Mouse (Mus musculus): ENCODE data around the gene Lbhd1. TPM values are rescaled to one million over a fixed set of nuclear protein-coding genes. Genes with fewer than 3 reads are reported as not detected.
A peak's percentile ranks its signal among the peaks of the same experiment; 100 is the strongest.

Lbhd1 gene
- polyA plus RNA-seq, 1 experiment, result 13.4 TPM

DNA sequence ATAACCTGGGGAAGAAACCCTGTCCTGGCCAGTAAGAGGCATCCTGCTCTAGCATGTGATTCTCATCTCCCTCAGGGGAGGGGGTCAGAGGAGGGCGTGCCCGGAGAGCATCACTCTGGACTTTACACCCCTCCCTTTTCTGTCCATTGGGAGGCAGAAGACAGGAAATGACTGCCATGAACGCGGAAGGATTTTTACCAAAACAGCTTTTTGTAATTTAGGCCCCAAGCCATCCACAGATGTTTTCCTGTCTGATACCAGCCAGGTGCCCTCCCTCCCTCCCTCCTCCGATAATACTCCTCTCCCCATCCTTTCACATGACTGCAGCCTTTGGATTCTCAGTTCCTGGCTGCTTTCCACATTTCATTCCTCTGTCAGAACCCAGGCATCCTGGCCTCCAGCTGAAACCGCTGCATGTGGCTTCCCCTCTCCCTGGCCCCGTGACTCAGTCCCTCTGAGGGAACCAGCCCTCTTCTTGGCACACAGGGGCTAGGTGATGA is 33.1 kb upstream of the Lbhd1 start, which contains the start of gene Lrrn4cl:
Gene Lrrn4cl, plus strand, starts transcription at position 367 of the 500 bp plus-strand sequence.
- Histone ChIP-seq H3K4me3 (ENCODE audit: low read depth, low read length) (peak within 1 kb of the TSS; percentile 62), H3K36me3 (ENCODE audit: control insufficient read depth, insufficient read depth, low read length, poor library complexity, severe bottlenecking) (peaks cover 7% of the 10 kb centered on the region), H3K9ac (ENCODE audit: low read depth, poor library complexity, severe bottlenecking) (peak within 1 kb of the TSS; percentile 66), H3K9me3 (replicated peaks; ENCODE audit: control insufficient read depth, insufficient read depth, low read length, poor library complexity, severe bottlenecking) (no peaks in the 10 kb centered on the region), H3K27me3 (ENCODE audit: control insufficient read depth, insufficient read depth, low read length, poor library complexity, severe bottlenecking) (no peaks in the 10 kb centered on the region), H3K4me1 (ENCODE audit: control insufficient read depth, insufficient read depth, low read length) (peaks cover 2% of the 10 kb centered on the region), H3K27ac (ENCODE audit: insufficient read depth, low read length) (peak within 1 kb of the TSS; percentile 58)
- TF ChIP-seq POLR2A (IDR thresholded peaks at IDR 0.05; ENCODE audit: insufficient read depth, low read length) (peak; percentile 9), EP300 (IDR thresholded peaks at IDR 0.05; ENCODE audit: insufficient read depth, low read depth, low read length) (no peak)

DNA sequence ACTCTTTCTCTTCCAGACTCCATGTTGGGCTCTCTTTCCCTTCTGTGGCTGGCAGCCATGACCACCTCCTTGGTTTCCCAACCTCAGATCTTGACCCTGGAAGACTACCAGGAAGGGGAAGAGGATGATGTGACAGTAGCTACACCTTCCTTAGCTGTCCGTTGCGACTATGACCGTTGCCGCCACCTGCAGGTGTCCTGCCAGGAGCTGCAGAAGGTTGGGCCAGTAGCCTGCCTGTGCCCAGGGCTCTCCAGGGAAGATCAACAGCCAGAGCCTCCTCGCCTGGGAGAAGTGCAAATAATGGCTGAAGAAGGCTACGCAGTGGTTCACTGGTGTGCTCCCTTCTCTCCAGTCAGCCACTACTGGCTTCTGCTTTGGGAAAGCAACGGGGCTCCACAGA is 31.9 kb upstream of the Lbhd1 start:
- Histone ChIP-seq H3K9ac (ENCODE audit: low read depth, poor library complexity, severe bottlenecking) (0 out of 2 replicates have a peak overlapping the region, but pooled peaks have one; percentile 9), H3K27ac (ENCODE audit: insufficient read depth, low read length) (no peak overlapping the region), H3K27me3 (ENCODE audit: control insufficient read depth, insufficient read depth, low read length, poor library complexity, severe bottlenecking) (no peaks in the 10 kb centered on the region), H3K4me1 (ENCODE audit: control insufficient read depth, insufficient read depth, low read length) (peaks cover 2% of the 10 kb centered on the region), H3K36me3 (ENCODE audit: control insufficient read depth, insufficient read depth, low read length, poor library complexity, severe bottlenecking) (peaks cover 2% of the 10 kb centered on the region), H3K4me3 (ENCODE audit: low read depth, low read length) (peak overlapping the region; percentile 46), H3K9me3 (replicated peaks; ENCODE audit: control insufficient read depth, insufficient read depth, low read length, poor library complexity, severe bottlenecking) (no peaks in the 10 kb centered on the region)
- TF ChIP-seq POLR2A (IDR thresholded peaks at IDR 0.05; ENCODE audit: insufficient read depth, low read length) (no peak), EP300 (IDR thresholded peaks at IDR 0.05; ENCODE audit: insufficient read depth, low read depth, low read length) (no peak), CTCF (IDR thresholded peaks at IDR 0.05; ENCODE audit: low read depth, low read length) (peak; percentile 47)

GRCm38 (mm10) chr19:8852236-8852928 is 31.1 kb upstream of the Lbhd1 start:
- H3K9me3 ChIP-seq (replicated peaks; ENCODE audit: control insufficient read depth, insufficient read depth, low read length, poor library complexity, severe bottlenecking), result no peaks in the 10 kb centered on the region
- H3K9ac ChIP-seq (ENCODE audit: low read depth, poor library complexity, severe bottlenecking), result 0 out of 2 replicates have a peak overlapping the region, but pooled peaks have one; percentile 9
- no peaks in the 10 kb centered on the region for H3K27me3 ChIP-seq (ENCODE audit: control insufficient read depth, insufficient read depth, low read length, poor library complexity, severe bottlenecking)
- peak overlapping the region; percentile 46 for H3K4me3 ChIP-seq (ENCODE audit: low read depth, low read length)
- peaks cover 2% of the 10 kb centered on the region for H3K4me1 ChIP-seq (ENCODE audit: control insufficient read depth, insufficient read depth, low read length)
- TF ChIP-seq CTCF (IDR thresholded peaks at IDR 0.05; ENCODE audit: low read depth, low read length), result no peak
- no peak for TF ChIP-seq POLR2A (IDR thresholded peaks at IDR 0.05; ENCODE audit: insufficient read depth, low read length)
- no peak for TF ChIP-seq EP300 (IDR thresholded peaks at IDR 0.05; ENCODE audit: insufficient read depth, low read depth, low read length)
- H3K36me3 ChIP-seq (ENCODE audit: control insufficient read depth, insufficient read depth, low read length, poor library complexity, severe bottlenecking), result no peaks in the 10 kb centered on the region
- H3K27ac ChIP-seq (ENCODE audit: insufficient read depth, low read length), result no peak overlapping the region

DNA sequence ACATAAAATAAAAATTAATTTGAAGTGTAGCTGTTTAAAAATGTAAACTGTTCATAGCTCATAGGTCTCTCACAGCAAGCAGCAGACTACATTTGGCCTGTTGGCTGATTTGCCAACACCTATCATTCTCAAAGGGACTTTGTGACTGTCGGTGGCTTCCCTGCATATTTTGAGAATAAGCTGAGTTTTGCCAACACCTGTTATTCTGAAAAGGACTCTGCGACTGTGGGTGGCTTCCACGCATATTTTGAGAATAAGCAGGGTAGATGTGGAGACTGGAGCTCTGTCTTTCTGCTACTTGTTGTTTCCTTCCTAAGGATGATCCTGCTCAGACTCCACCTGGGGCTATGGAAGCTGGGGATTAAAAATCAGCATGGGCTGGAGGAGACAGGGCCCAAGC is 30.4 kb upstream of the Lbhd1 start:
- Histone ChIP-seq H3K4me1 (ENCODE audit: control insufficient read depth, insufficient read depth, low read length) (no peaks in the 10 kb centered on the region), H3K36me3 (ENCODE audit: control insufficient read depth, insufficient read depth, low read length, poor library complexity, severe bottlenecking) (no peaks in the 10 kb centered on the region), H3K9ac (ENCODE audit: low read depth, poor library complexity, severe bottlenecking) (no peak overlapping the region), H3K27me3 (ENCODE audit: control insufficient read depth, insufficient read depth, low read length, poor library complexity, severe bottlenecking) (no peaks in the 10 kb centered on the region), H3K27ac (ENCODE audit: insufficient read depth, low read length) (no peak overlapping the region), H3K9me3 (replicated peaks; ENCODE audit: control insufficient read depth, insufficient read depth, low read length, poor library complexity, severe bottlenecking) (no peaks in the 10 kb centered on the region), H3K4me3 (ENCODE audit: low read depth, low read length) (no peak overlapping the region)
- TF ChIP-seq CTCF (IDR thresholded peaks at IDR 0.05; ENCODE audit: low read depth, low read length) (no peak), EP300 (IDR thresholded peaks at IDR 0.05; ENCODE audit: insufficient read depth, low read depth, low read length) (no peak), POLR2A (IDR thresholded peaks at IDR 0.05; ENCODE audit: insufficient read depth, low read length) (no peak)

- Histone ChIP-seq H3K4me3 (ENCODE audit: low read depth, low read length) (no peak overlapping the region), H3K27ac (ENCODE audit: insufficient read depth, low read length) (no peak overlapping the region), H3K9me3 (replicated peaks; ENCODE audit: control insufficient read depth, insufficient read depth, low read length, poor library complexity, severe bottlenecking) (no peaks in the 10 kb centered on the region), H3K4me1 (ENCODE audit: control insufficient read depth, insufficient read depth, low read length) (no peaks in the 10 kb centered on the region), H3K9ac (ENCODE audit: low read depth, poor library complexity, severe bottlenecking) (no peak overlapping the region), H3K27me3 (ENCODE audit: control insufficient read depth, insufficient read depth, low read length, poor library complexity, severe bottlenecking) (no peaks in the 10 kb centered on the region), H3K36me3 (ENCODE audit: control insufficient read depth, insufficient read depth, low read length, poor library complexity, severe bottlenecking) (no peaks in the 10 kb centered on the region)
- no peak for TF ChIP-seq POLR2A (IDR thresholded peaks at IDR 0.05; ENCODE audit: insufficient read depth, low read length)
- no peak for TF ChIP-seq EP300 (IDR thresholded peaks at IDR 0.05; ENCODE audit: insufficient read depth, low read depth, low read length)
- peak; percentile 82 for TF ChIP-seq CTCF (IDR thresholded peaks at IDR 0.05; ENCODE audit: low read depth, low read length)
Observed at GRCm38 (mm10) chr19:8857689-8858088, 25.8 kb upstream of the Lbhd1 start.

- Histone ChIP-seq H3K4me1 (ENCODE audit: control insufficient read depth, insufficient read depth, low read length) (no peaks in the 10 kb centered on the region), H3K9ac (ENCODE audit: low read depth, poor library complexity, severe bottlenecking) (no peak overlapping the region), H3K9me3 (replicated peaks; ENCODE audit: control insufficient read depth, insufficient read depth, low read length, poor library complexity, severe bottlenecking) (no peaks in the 10 kb centered on the region), H3K36me3 (ENCODE audit: control insufficient read depth, insufficient read depth, low read length, poor library complexity, severe bottlenecking) (no peaks in the 10 kb centered on the region), H3K4me3 (ENCODE audit: low read depth, low read length) (no peak overlapping the region), H3K27ac (ENCODE audit: insufficient read depth, low read length) (no peak overlapping the region), H3K27me3 (ENCODE audit: control insufficient read depth, insufficient read depth, low read length, poor library complexity, severe bottlenecking) (no peaks in the 10 kb centered on the region)
- TF ChIP-seq CTCF (IDR thresholded peaks at IDR 0.05; ENCODE audit: low read depth, low read length), result peak; percentile 37
- no peak for TF ChIP-seq POLR2A (IDR thresholded peaks at IDR 0.05; ENCODE audit: insufficient read depth, low read length)
Observed at GRCm38 (mm10) chr19:8859018-8859417, 24.5 kb upstream of the Lbhd1 start.
